ENCODE assay signal across 8 mouse cellular contexts in genomic region chr2:60124648-60125048, GRCm38 (mm10).
A peak's percentile ranks its signal among the peaks of the same experiment; 100 is the strongest.
DNase-seq lines count a peak whose midpoint lies in the region; ATAC-seq and TF ChIP-seq lines count a peak whose summit lies in the region.

No protein-coding gene starts in this region.

- peak overlapping the region; percentile 99 for H3K9ac ChIP-seq in hindbrain, embryonic 16.5 days (ENCODE audit: low read depth, low read length)

- 0% methylated on average over 35 of the region's 47 CpGs for WGBS in hindbrain, embryonic 16.5 days

- no peak for TF ChIP-seq CTCF in gastrocnemius, adult 2 months (IDR thresholded peaks at IDR 0.05)

- ATAC-seq in hindbrain, embryonic 16.5 days: peak; percentile 76

- H3K27ac ChIP-seq in gastrocnemius, adult 2 months: peak overlapping the region; percentile 100
- H3K27ac ChIP-seq in hindbrain, embryonic 16.5 days (ENCODE audit: low read depth, low read length): peak overlapping the region; percentile 99

- peaks cover 8% of the 10 kb centered on the region for H3K4me1 ChIP-seq in hindbrain, embryonic 16.5 days (ENCODE audit: control insufficient read depth, insufficient read depth, low read depth, low read length)
- peaks cover 32% of the 10 kb centered on the region for H3K4me1 ChIP-seq in megakaryocyte, embryonic 14.5 days

- intact Hi-C loops in gastrocnemius, adult 2 months (cut with DNase I): loop anchor here (1.0 to 5.0 kb wide), 3 partner anchors 85 to 162 kb away; partner anchors contain the start of genes Baz2b and March7
- intact Hi-C loops in left cerebral cortex, postnatal 14 days (cut with DNase I): loop anchor here (5.0 to 10.0 kb wide), 3 partner anchors 83 to 140 kb away; partner anchors contain the start of genes Baz2b and March7

- no peaks in the 10 kb centered on the region for H3K27me3 ChIP-seq in hindbrain, embryonic 16.5 days (replicated peaks; ENCODE audit: control insufficient read depth, insufficient read depth, low read length)
- no peaks in the 10 kb centered on the region for H3K27me3 ChIP-seq in megakaryocyte, embryonic 14.5 days (replicated peaks)

- peak overlapping the region; percentile 60 for H3K4me2 ChIP-seq in hindbrain, embryonic 16.5 days (ENCODE audit: low read length)

- H3K9me3 ChIP-seq in hindbrain, embryonic 16.5 days (ENCODE audit: control insufficient read depth, low read length): no peaks in the 10 kb centered on the region
- no peaks in the 10 kb centered on the region for H3K9me3 ChIP-seq in megakaryocyte, embryonic 14.5 days

- DNase-seq in NIH3T3 (ENCODE audit: low read depth): peak; percentile 73
- DNase-seq in cerebellum, adult 9-11 months: peak; percentile 60
- no peak for DNase-seq in gastrocnemius, adult 2 months
- DNase-seq in left cerebral cortex, postnatal 14 days (ENCODE audit: low spot score in 2 of 2): peak; percentile 16 to 22
- peak; percentile 40 for DNase-seq in right cerebral cortex, postnatal 14 days
- peak; percentile 71 for DNase-seq in yolk sac, embryonic 10.5 days (ENCODE audit: low spot score)

- H3K36me3 ChIP-seq in hindbrain, embryonic 16.5 days (ENCODE audit: control insufficient read depth, insufficient read depth, low read length): no peaks in the 10 kb centered on the region
- no peaks in the 10 kb centered on the region for H3K36me3 ChIP-seq in megakaryocyte, embryonic 14.5 days (replicated peaks; ENCODE audit: low read length)

- peak overlapping the region; percentile 96 for H3K4me3 ChIP-seq in gastrocnemius, adult 2 months
- peak overlapping the region; percentile 88 for H3K4me3 ChIP-seq in hindbrain, embryonic 16.5 days (ENCODE audit: low read length)
- H3K4me3 ChIP-seq in megakaryocyte, embryonic 14.5 days (replicated peaks): peak overlapping the region; percentile 95
